10 mouse cellular contexts compared by ENCODE assay signal in genomic region chr2:61138625-61138997, GRCm38 (mm10).
DNase-seq lines count a peak whose midpoint lies in the region; ATAC-seq lines count a peak whose summit lies in the region.
"Had no signal": no experiment of that assay in that cellular context is flagged by ENCODE, and none has a peak within 500 bp of the region (broad histone marks: within the 10 kb centered on the region; RNA-seq: fewer than 3 reads in every experiment).

No protein-coding gene starts in this region.

- peak overlapping the region; percentile 78 for H3K27ac ChIP-seq in heart, embryonic 16.5 days (ENCODE audit: low read length)
- peak overlapping the region; percentile 82 for H3K27ac ChIP-seq in lung, embryonic 16.5 days (ENCODE audit: low read length)
- H3K27ac ChIP-seq in hindbrain, embryonic 12.5 days: no peak overlapping the region
- H3K27ac ChIP-seq: midbrain, embryonic 13.5 days had no signal

- H3K4me3 ChIP-seq in heart, embryonic 16.5 days (ENCODE audit: low read length): no peak overlapping the region
- H3K4me3 ChIP-seq in lung, embryonic 16.5 days (ENCODE audit: low read length): peak overlapping the region; percentile 37
- H3K4me3 ChIP-seq in hindbrain, embryonic 12.5 days: no peak overlapping the region
- H3K4me3 ChIP-seq: hindbrain, embryonic 15.5 days; midbrain, embryonic 13.5 days had no signal

- 31% methylated on average over 3 of the region's 3 CpGs for WGBS in heart, embryonic 16.5 days
- WGBS in lung, embryonic 16.5 days: 13% methylated on average over 3 of the region's 3 CpGs
- 53% methylated on average over 3 of the region's 3 CpGs for WGBS in hindbrain, embryonic 12.5 days

- H3K36me3 ChIP-seq in heart, embryonic 16.5 days (ENCODE audit: control insufficient read depth, insufficient read depth): no peaks in the 10 kb centered on the region
- H3K36me3 ChIP-seq in lung, embryonic 16.5 days (ENCODE audit: control insufficient read depth, insufficient read depth, low read length): no peaks in the 10 kb centered on the region
- no peaks in the 10 kb centered on the region for H3K36me3 ChIP-seq in hindbrain, embryonic 12.5 days
- H3K36me3 ChIP-seq: hindbrain, embryonic 15.5 days; midbrain, embryonic 13.5 days had no signal

- no peak overlapping the region for H3K9ac ChIP-seq in heart, embryonic 16.5 days (ENCODE audit: low read length)
- H3K9ac ChIP-seq in lung, embryonic 16.5 days (ENCODE audit: low read length): no peak overlapping the region
- no peak overlapping the region for H3K9ac ChIP-seq in hindbrain, embryonic 12.5 days
- H3K9ac ChIP-seq: hindbrain, embryonic 15.5 days; midbrain, embryonic 13.5 days had no signal

- peaks cover 18% of the 10 kb centered on the region for H3K4me1 ChIP-seq in heart, embryonic 16.5 days (ENCODE audit: control insufficient read depth, insufficient read depth, low read length)
- peaks cover 24% of the 10 kb centered on the region for H3K4me1 ChIP-seq in lung, embryonic 16.5 days (replicated peaks; ENCODE audit: control insufficient read depth, insufficient read depth, low read length)
- no peaks in the 10 kb centered on the region for H3K4me1 ChIP-seq in hindbrain, embryonic 12.5 days
- H3K4me1 ChIP-seq: hindbrain, embryonic 15.5 days; midbrain, embryonic 13.5 days had no signal

- no peaks in the 10 kb centered on the region for H3K27me3 ChIP-seq in heart, embryonic 16.5 days (ENCODE audit: control insufficient read depth, insufficient read depth, low read length)
- H3K27me3 ChIP-seq in lung, embryonic 16.5 days (ENCODE audit: control insufficient read depth, insufficient read depth, low read depth, low read length): no peaks in the 10 kb centered on the region
- H3K27me3 ChIP-seq in hindbrain, embryonic 12.5 days: no peaks in the 10 kb centered on the region
- H3K27me3 ChIP-seq: hindbrain, embryonic 15.5 days; midbrain, embryonic 13.5 days had no signal

- ATAC-seq in heart, embryonic 16.5 days (replicated peaks; ENCODE audit: extremely low read depth, insufficient read depth, low FRiP score): peak; percentile 47; the same call in 1 of the 2 replicates
- peak; percentile 54 for ATAC-seq in lung, embryonic 16.5 days (ENCODE audit: low read depth)
- ATAC-seq in megakaryocyte-erythroid progenitor cell, adult 5-6 weeks (replicated peaks; ENCODE audit: low FRiP score, low TSS enrichment, poor library complexity, severe bottlenecking): no peak
- ATAC-seq in hindbrain, embryonic 12.5 days (ENCODE audit: low FRiP score): no peak
- ATAC-seq: midbrain, embryonic 13.5 days had no signal

- H3K9me3 ChIP-seq in heart, embryonic 16.5 days (replicated peaks; ENCODE audit: control insufficient read depth, low read length): no peaks in the 10 kb centered on the region
- H3K9me3 ChIP-seq in lung, embryonic 16.5 days (ENCODE audit: control insufficient read depth, low read length): no peaks in the 10 kb centered on the region
- H3K9me3 ChIP-seq in hindbrain, embryonic 12.5 days (replicated peaks): no peaks in the 10 kb centered on the region
- H3K9me3 ChIP-seq: hindbrain, embryonic 15.5 days; midbrain, embryonic 13.5 days had no signal

- peak overlapping the region; percentile 50 for H3K4me2 ChIP-seq in heart, embryonic 16.5 days (ENCODE audit: low read depth, low read length)
- H3K4me2 ChIP-seq in lung, embryonic 16.5 days (ENCODE audit: low read depth, low read length): peak overlapping the region; percentile 53
- no peak overlapping the region for H3K4me2 ChIP-seq in hindbrain, embryonic 12.5 days (replicated peaks)
- H3K4me2 ChIP-seq: hindbrain, embryonic 15.5 days; midbrain, embryonic 13.5 days had no signal

- DNase-seq in layer of hippocampus, adult 8-10 months (ENCODE audit: low spot score in 2 of 2): peak; percentile 2
- DNase-seq in layer of hippocampus, postnatal 36 days: no peak
- DNase-seq in embryo, embryonic 9.5 days (ENCODE audit: extremely low spot score): peak; percentile 23
- DNase-seq in urinary bladder, postnatal 25 days (ENCODE audit: low spot score): no peak

Comparison
In these comparisons a context has a peak if more than half of its experiments do, and no peak if none do; other contexts are left out.
1. DNase-seq: peak in layer of hippocampus, adult 8-10 months (2 of 2) and embryo, embryonic 9.5 days (single experiment); none in layer of hippocampus, postnatal 36 days (0 of 2) and urinary bladder, postnatal 25 days (single experiment).
2. ATAC-seq: peak in heart, embryonic 16.5 days (single experiment) and lung, embryonic 16.5 days (single experiment); none in megakaryocyte-erythroid progenitor cell, adult 5-6 weeks (single experiment) and hindbrain, embryonic 12.5 days (single experiment).